Mouse (Mus musculus) lung, adult 18-20 months (tissue): ENCODE measurements around the gene 4930535I16Rik.
"Not testable (repeated sequence)": the region's sequence is repeated elsewhere in the genome, so short reads cannot be mapped to it uniquely, and the experiment has no call there.

ENCODE experiments used
- DNase-seq, 2 experiments: peaks; one replicate each; pipeline ENCODE4 v3.0.0; 2022; ENCODE audit warnings: mixed read lengths in 2 of 2

The 4930535I16Rik gene

GRCm38 (mm10) chr4:123917548-123918140 is at the start of gene 4930535I16Rik:
Gene 4930535I16Rik, minus strand, starts transcription at chr4:123918022.
- peak; percentile 37 to 47 for DNase-seq

- no peak for DNase-seq
These were observed 44.9 kb upstream of the 4930535I16Rik start for GRCm38 (mm10) chr4:123962721-123963120.

- no peak for DNase-seq
These were observed 43.1 kb upstream of the 4930535I16Rik start for GRCm38 (mm10) chr4:123960955-123961354.

- DNase-seq: no peak
These were observed 40.1 kb upstream of the 4930535I16Rik start for GRCm38 (mm10) chr4:123957891-123958290.

- DNase-seq: no peak
These were observed 39.6 kb upstream of the 4930535I16Rik start for GRCm38 (mm10) chr4:123957492-123957808.

- peak; percentile 45 to 55 for DNase-seq
These were observed 39.1 kb upstream of the 4930535I16Rik start for GRCm38 (mm10) chr4:123956703-123957491.

- DNase-seq: peak in 1 of 2 experiments; percentile 19
These were observed 34.2 kb upstream of the 4930535I16Rik start for GRCm38 (mm10) chr4:123952059-123952458.

- DNase-seq: peak; percentile 7 to 26
These were observed 31.8 kb upstream of the 4930535I16Rik start for GRCm38 (mm10) chr4:123949649-123950048.

- DNase-seq: no peak
These were observed 31.1 kb upstream of the 4930535I16Rik start for GRCm38 (mm10) chr4:123948901-123949300.

- no peak for DNase-seq
These were observed 29.3 kb upstream of the 4930535I16Rik start for GRCm38 (mm10) chr4:123947149-123947548.

GRCm38 (mm10) chr4:123946701-123947100 is 28.9 kb upstream of the 4930535I16Rik start:
- no peak for DNase-seq

- not testable (repeated sequence) for DNase-seq
These were observed 23.1 kb upstream of the 4930535I16Rik start for GRCm38 (mm10) chr4:123940878-123941277.

- DNase-seq: peak; percentile 49 to 55
These were observed 22.0 kb upstream of the 4930535I16Rik start for GRCm38 (mm10) chr4:123939838-123940237.

- DNase-seq: no peak
These were observed 18.2 kb upstream of the 4930535I16Rik start for GRCm38 (mm10) chr4:123936059-123936458.

- DNase-seq: no peak
These were observed 16.5 kb upstream of the 4930535I16Rik start for GRCm38 (mm10) chr4:123934306-123934705.

- no peak for DNase-seq
These were observed 12.2 kb upstream of the 4930535I16Rik start for GRCm38 (mm10) chr4:123929994-123930393.

GRCm38 (mm10) chr4:123927961-123928360 is 10.1 kb upstream of the 4930535I16Rik start:
- peak; percentile 10 to 16 for DNase-seq

- peak; percentile 8 to 12 for DNase-seq
These were observed 3.3 kb upstream of the 4930535I16Rik start for GRCm38 (mm10) chr4:123921055-123921565.

GRCm38 (mm10) chr4:123918851-123919250 is 1.0 kb upstream of the 4930535I16Rik start:
- no peak for DNase-seq

- peak; percentile 100 for DNase-seq
These were observed 874 bp downstream of the 4930535I16Rik start, which contains the start of gene Rragc for GRCm38 (mm10) chr4:123916748-123917547. Gene Rragc, plus strand, starts transcription at chr4:123917446.

- DNase-seq: no peak
These were observed 5.4 kb downstream of the 4930535I16Rik start for GRCm38 (mm10) chr4:123912431-123912830.

GRCm38 (mm10) chr4:123911503-123911902 is 6.3 kb downstream of the 4930535I16Rik start:
- no peak for DNase-seq

- DNase-seq: no peak
These were observed 12.6 kb downstream of the 4930535I16Rik start for GRCm38 (mm10) chr4:123905126-123905668.
